Mouse (Mus musculus): ENCODE measurements around the gene Tmem81.

DNA sequence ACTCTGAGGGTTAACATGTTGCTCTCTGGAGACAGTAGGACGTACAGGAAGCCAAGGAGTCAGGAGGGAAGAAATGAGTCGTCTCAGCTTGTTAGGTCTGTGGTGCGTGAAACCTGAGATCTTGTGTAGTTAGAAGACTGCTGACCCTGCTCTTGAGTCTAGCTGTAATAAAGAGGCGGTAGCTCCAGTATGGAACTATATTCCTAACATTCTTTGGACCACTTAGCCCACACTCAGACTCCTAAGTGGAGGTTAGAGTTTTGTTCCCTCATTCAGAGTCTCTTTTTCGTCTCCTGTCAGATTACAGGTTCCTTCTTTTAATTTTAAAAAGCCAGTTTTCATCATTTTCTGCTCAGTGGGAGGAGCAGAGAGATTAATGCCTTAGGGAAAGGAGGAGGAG, 41.4 kb upstream of the Tmem81 start:
- no peak for TF ChIP-seq CTCF (IDR thresholded peaks at IDR 0.05; ENCODE audit: low read depth, low read length)
- TF ChIP-seq POLR2A (IDR thresholded peaks at IDR 0.05; ENCODE audit: extremely low read depth, insufficient read depth, low read length) = no peak

Data from liver, adult 2 months (tissue).